Mouse (Mus musculus) adrenal gland, postnatal 36 days (tissue): Measurements from ENCODE around the gene Mad1l1. TPM values are rescaled to one million over a fixed set of nuclear protein-coding genes. Genes with fewer than 3 reads are reported as not detected.

Experiments
- DNase-seq, 2 experiments: peaks; one replicate each; pipeline ENCODE4 v3.0.0; 2021; ENCODE audit warnings: mixed read lengths in 1 of 2
- total RNA-seq, 2 experiments: library from RNA; stranded (reverse); gene quantifications; 2 replicates each; pipeline ENCODE4 v1.2.3; 2021

Gene Mad1l1
- total RNA-seq, 2 experiments from 2014 or later, result 13.9 to 17.8 TPM

GRCm38 (mm10) chr5:140045453-140045852, 275.9 kb downstream of the Mad1l1 start:
- no peak for DNase-seq

DNA sequence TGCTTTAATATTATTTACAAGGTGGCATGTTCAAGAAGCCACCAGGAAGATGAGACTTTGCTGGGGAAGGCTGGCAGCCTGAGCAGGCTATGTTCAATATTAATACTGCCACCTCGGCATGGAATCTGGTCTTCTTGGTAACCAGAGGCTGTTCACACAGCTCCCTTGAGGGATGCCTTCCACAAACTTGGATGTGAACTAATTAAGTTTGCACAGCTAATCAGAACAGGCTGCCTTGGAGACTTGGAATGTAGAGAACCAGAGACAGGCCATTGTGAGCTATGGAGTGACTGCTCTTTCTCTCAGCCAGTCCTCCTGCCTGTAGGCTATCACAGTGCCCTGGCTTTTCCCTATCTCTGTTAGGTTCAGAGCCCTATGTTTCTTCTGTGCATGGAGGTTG, 278.4 kb downstream of the Mad1l1 start:
- no peak for DNase-seq

GRCm38 (mm10) chr5:140042002-140042611, 279.2 kb downstream of the Mad1l1 start:
- peak; percentile 32 to 38 for DNase-seq

GRCm38 (mm10) chr5:140041055-140041454, 280.3 kb downstream of the Mad1l1 start:
- no peak for DNase-seq

GRCm38 (mm10) chr5:140037587-140038233, 283.6 kb downstream of the Mad1l1 start:
- no peak for DNase-seq

DNA sequence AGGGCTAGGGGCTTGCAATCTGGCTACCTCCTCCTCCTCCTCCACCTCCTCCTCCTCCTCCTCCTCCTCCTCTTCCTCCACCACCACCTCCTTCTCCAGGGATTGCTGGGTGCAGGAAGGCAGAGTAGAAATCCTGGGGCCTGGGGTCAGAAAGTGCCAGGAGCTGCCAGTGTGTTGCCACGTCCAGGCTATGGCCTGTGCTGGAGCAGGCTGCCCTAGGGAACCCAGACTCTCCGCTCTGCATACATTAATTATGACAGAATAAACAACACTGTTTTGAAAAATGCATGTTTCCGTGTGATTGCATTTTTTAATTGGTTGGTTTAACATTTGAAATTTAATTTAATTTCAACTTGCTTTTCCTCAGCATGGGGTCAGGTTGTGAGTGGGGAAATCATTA, 285.7 kb downstream of the Mad1l1 start:
- DNase-seq, result no peak

DNA sequence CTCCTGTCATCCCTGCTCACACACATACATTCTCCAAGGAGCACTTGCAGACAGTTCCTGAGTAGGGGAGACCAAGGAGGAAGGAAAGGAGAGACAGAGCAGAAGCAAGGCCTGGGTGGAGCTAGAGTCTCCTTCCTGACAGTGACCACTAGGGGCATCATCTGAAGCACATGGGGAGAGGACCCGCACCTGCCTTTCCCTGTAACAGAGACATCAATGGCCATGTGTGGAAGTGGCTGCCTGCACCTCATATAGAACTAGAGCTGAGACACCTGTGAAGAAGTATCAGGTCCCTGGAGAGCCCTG, 286.4 kb downstream of the Mad1l1 start:
- no peak for DNase-seq

DNA sequence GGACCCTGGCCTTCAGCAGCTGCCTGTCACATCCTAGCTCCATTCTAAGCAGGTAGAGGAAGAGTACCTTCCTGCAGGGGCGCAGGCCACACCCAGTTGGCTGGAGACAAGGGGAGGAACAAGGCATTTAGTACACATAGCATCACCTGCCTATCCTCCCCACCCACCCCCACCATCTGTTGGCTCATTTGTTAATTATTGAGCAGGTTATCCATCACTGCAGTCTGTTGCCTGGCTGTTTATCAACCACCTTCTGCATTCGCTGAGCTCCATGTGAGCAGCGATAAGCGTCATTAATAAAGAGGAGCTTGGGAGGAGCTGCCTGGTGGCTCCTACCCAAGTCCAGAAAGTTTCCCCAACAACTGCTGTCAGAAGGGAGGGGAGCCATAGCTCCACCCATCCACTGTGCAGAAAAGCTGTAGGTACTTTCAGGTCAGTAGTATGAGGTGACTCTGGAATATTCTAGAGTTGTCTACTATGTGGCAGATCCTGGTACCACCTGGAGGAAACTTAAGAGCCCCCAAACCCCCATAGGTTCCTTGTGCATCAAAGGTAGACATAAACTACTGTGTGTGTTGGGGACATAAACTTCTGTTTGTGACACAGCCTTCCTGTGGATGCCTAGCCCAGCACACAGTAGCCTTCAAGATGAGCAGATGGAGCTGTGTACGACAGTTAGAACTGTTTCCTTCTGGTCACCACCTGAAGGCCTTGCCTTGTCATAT, 286.9 kb downstream of the Mad1l1 start:
- no peak for DNase-seq

GRCm38 (mm10) chr5:140026366-140026765, 295.0 kb downstream of the Mad1l1 start:
- DNase-seq, result no peak

- peak; percentile 72 to 82 for DNase-seq
Measured at GRCm38 (mm10) chr5:140025301-140025700, 296.1 kb downstream of the Mad1l1 start.

GRCm38 (mm10) chr5:140023941-140024500, 297.3 kb downstream of the Mad1l1 start:
- DNase-seq, result peak; percentile 85 to 86

DNA sequence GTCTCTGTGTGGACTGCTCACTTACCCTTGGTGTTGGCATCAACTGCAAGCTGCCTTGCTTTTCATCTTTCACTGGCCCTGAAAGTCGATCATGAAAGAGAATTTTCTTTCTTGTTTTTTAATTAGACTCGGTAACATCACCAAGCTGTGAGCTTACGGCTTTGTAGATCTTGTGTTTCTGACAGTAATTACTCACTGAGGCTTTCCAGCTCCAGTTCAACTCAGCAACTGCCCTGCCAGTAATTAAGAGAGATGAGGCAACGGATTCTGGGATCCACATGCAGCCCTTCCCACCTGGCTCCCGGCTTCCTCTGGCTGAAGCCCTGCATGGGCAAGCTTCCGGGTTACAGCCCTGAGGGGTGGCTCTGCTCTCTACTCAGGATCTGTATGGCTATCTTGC, 298.5 kb downstream of the Mad1l1 start:
- no peak for DNase-seq

DNA sequence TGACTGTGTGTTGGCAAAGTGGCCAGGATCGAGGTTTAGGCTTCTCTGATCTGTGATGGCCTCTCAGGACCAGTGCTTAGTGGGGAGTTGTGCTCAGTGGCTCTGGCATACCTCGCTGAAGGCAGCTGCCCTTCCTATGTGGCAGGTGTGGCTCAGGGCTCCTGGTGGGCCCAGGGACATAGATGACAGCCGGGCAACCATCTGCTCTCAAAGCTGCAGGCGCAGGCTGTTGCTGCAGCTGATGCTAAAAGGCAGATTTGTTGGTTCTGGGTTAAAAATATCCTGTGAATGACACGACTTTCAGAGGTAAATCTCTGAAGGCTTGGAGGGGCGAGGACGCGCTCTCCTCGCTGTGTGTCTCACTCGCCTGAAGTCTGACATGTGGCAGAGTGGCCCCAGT, 299.6 kb downstream of the Mad1l1 start:
- no peak for DNase-seq

DNA sequence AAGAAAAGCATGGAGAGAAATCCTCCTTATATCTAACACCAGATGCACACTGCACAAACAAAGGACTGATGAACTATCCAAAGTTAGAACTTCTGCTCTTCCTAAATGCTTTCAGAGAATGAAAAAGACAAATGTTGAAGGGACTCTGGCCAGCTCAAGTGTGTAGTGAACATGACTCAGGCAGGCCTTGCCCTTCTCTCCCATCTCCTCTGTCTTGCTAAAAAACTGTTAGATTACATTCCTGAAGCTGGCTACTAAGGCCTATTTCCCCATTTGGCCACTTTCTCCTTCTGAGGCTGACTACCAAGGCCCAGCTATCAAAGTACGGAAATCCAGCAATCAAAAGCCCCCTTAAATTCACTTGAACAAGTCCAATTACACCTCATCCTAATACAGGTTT, 301.7 kb downstream of the Mad1l1 start:
- peak in 1 of 2 experiments; percentile 28 for DNase-seq

- no peak for DNase-seq
Measured at GRCm38 (mm10) chr5:140018780-140019179, 302.6 kb downstream of the Mad1l1 start.

DNA sequence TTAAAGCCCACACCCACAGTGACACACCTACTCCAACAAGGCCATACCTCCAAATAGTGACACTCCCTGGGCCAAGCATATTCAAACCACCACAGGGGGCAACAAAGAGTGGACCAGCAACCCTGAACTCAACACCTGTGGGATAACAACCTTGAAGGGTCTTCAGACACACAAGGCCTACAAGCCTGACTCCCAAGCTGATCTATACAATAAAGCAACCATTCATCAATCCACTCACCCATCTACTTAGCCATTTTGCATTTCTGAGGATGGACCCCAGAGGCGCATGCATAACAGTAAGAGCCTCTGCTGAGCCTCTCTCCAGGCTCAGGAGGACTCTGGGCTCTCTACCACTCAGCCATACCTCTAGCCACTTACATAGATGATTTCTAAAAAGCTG, 304.5 kb downstream of the Mad1l1 start:
- DNase-seq, result no peak

DNA sequence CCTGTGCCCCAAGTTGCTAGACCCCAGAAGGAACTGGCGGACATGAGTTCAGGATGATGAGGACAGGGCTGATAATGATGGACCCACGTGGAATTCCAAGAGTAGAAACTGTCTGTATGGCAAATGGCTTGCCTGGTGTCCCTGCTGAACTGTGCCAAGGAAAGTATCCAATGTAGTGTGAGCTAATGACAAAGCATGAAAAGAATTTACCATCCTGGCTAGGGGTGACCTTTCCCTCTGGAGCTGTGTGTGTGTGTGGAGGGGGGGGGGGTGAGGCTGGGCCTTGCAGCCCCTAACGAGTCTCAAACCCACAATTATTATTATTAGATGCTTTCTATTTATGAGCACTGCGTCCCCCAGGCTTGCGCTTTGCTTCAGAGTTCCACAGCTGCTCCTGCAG, 307.7 kb downstream of the Mad1l1 start:
- no peak for DNase-seq

GRCm38 (mm10) chr5:140012286-140012967, 308.9 kb downstream of the Mad1l1 start:
- DNase-seq, result no peak

GRCm38 (mm10) chr5:140010405-140010804, 310.9 kb downstream of the Mad1l1 start:
- no peak for DNase-seq

DNA sequence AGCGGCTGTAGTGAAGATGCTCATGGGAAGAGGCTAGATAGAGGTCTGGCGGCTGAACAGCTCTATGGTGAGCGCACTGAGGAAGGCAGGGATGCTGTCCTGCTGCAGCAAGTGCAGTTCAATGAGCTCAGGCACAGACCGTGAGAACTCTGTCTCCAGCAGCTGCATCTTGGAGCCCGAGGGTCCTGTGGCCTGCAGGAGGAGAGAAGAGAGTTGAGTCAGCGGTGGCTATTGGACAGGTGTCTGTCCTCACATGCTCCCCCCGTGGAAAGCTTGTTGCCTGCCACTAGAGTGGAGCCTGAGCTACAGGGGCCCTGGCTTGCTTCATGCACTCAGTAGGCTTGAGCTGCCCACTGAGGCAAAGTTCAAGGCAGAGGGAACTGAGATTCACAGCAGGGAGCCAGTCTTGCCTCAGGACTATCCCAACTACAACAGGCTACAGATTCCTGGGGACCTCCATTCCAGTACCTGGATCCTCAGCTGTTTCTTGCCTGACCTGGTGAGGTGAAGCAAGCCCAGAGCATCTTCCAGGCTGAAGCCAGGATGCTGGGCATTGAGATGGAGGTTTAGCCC, 312.2 kb downstream of the Mad1l1 start:
- no peak for DNase-seq

DNA sequence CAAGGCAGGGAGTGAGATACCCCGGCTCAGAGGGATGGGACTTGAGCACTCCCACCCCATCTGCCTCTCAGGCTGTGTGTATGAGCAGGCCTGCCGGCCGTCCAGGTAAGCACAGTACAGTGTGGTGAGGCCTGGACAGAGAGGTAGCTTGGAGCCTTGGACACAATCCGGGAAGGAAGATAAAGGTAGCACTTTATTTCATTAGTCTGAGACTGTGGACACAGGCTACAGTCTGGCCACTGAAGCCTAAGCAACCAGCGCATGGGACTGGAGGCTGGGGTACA, 312.9 kb downstream of the Mad1l1 start:
- no peak for DNase-seq

DNA sequence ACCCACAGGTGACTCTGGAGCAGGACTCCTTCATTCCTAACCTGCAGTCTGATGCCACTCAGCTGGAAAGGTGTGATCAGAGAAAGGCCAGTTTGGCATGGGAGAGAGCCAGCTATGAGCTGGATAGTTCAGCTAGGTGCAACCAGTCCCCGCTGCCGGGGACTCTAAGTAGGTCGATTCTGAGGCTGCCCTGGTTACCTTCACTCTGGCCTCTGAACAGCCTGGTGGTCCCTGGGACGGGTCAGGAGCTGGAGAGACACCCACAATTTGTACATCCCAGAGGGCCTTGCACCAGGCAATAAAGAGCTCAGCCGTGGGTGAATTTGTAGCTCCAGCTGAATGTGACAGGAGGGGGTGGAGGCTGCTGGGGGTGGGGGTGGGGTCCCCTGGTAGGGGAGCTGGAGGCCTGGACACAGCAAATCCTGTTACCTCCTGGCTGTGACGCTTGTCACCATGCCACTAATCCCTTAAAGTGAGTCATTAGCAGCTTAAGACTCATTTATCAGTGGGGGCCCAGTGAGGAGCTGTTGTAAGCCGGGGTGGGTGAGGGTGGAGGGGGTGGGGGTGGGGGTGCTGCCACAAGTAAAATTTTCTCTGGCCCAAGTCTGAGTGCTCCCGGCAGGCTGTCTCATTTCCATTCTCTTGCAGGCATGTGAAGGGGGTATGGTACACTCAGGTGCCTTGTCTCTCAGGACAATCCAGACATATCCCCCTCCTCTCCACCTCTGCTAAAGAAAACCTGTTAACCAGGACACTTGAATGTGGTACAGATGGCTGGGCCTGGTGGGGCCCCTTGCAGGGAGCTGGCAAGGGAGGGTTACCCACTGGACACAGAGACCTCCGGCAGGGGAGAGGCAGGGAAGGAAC, 313.5 kb downstream of the Mad1l1 start:
- DNase-seq, result no peak
